Mouse (Mus musculus): Measurements from ENCODE around the gene Rtel1.

DNA sequence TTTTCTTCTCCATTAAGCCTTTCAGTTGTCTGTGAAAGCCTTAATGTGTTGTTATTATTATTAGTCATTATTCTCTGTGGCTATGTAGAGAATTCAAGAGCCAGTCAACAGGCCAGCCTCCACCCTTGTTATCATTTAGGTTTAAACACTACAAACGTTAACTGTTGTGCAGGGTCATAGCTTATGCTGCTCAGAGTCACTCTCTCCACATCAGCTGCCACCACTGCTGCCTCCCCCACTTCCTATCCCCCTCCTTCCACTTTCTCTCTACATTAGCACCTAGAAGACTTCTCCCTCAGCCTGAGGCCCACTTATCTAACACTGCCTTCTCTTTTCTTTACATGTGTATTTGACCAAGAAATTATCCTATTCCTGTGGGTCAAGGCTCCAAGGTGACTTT is 82.0 kb downstream of the Rtel1 start:
- TF ChIP-seq POLR2A (IDR thresholded peaks at IDR 0.05; ENCODE audit: low read depth, low read length) (no peak), CTCF (IDR thresholded peaks at IDR 0.05; ENCODE audit: borderline replicate concordance, insufficient read depth, low read length) (no peak)
